Mouse (Mus musculus) heart, adult 2 months (tissue): ENCODE data around the gene Trnp1. TPM values are rescaled to one million over a fixed set of nuclear protein-coding genes. Genes with fewer than 3 reads are reported as not detected.
A peak's percentile ranks its signal among the peaks of the same experiment; 100 is the strongest.

Source experiments
- DNase-seq, 2 experiments: peaks; one replicate each; pipeline ENCODE4 v3.0.0; 2021
- H3K27ac ChIP-seq: fragments of 200-600 bp; 2 replicates; pipeline ENCODE4 v1.8.1; 2022
- H3K27me3 ChIP-seq: fragments of 200-500 bp; 2 replicates; pipeline ENCODE4 v1.6.1; 2012; ENCODE audit warnings: mild to moderate bottlenecking, low read length, inconsistent platforms, mixed read lengths; ENCODE audit not compliant: control insufficient read depth, insufficient read depth
- H3K36me3 ChIP-seq: fragments of 200-500 bp; 2 replicates; pipeline ENCODE4 v1.6.1; 2012; ENCODE audit warnings: low read length, inconsistent platforms; ENCODE audit not compliant: control insufficient read depth, insufficient read depth
- H3K4me1 ChIP-seq: fragments of 200-500 bp; 2 replicates; pipeline ENCODE4 v1.6.1; 2011; ENCODE audit warnings: low read length; ENCODE audit not compliant: control insufficient read depth, insufficient read depth
- H3K4me3 ChIP-seq: fragments of 200-600 bp; 2 replicates; pipeline ENCODE4 v1.8.1; 2022
- H3K79me2 ChIP-seq: fragments of 200-500 bp; replicated peaks from 2 replicates; pipeline ENCODE4 v1.6.1; 2012; ENCODE audit warnings: mild to moderate bottlenecking, inconsistent platforms, low read length, moderate library complexity, mixed read lengths; ENCODE audit not compliant: control insufficient read depth, insufficient read depth
- H3K9ac ChIP-seq: fragments of 200-500 bp; 2 replicates; pipeline ENCODE4 v1.6.1; 2012; ENCODE audit warnings: low read depth, mild to moderate bottlenecking, control low read depth, inconsistent platforms, low read length, mixed read lengths
- CTCF ChIP-seq: fragments of 200-600 bp; IDR thresholded peaks from 2 replicates; pipeline ENCODE4 v1.8.1; 2022; ENCODE audit warnings: antibody characterized with exemption, mild to moderate bottlenecking, moderate library complexity
- EP300 ChIP-seq: fragments of 200-500 bp; IDR thresholded peaks from 2 replicates; pipeline ENCODE4 v1.6.1; 2011; ENCODE audit warnings: low read depth, low read length, control low read depth; ENCODE audit not compliant: insufficient read depth
- POLR2A ChIP-seq: fragments of 200-500 bp; IDR thresholded peaks from 2 replicates; pipeline ENCODE4 v1.6.1; 2011; ENCODE audit warnings: mild to moderate bottlenecking, low read depth, low read length, control low read depth; ENCODE audit not compliant: insufficient read depth
- WGBS: fragments of 180-500 bp; shearing (Covaris S2); methylation state at CpG from one replicate; pipeline ENCODE4 v1.1.7; 2018; 5-methylcytosine and 5-hydroxymethylcytosine counted together
- intact Hi-C: fragments of 180-260 bp; cut with DNase I; formaldehyde crosslinking; loops from one replicate; pipeline ENCODE4 v1.15.1; 2025
- polyA plus RNA-seq: library from polyadenylated mRNA; depleted of rRNA; stranded (reverse); fragments of >200 nt; gene quantifications from 2 replicates; pipeline ENCODE4 v1.2.3, GENCODE M21; 2012
- total RNA-seq, 2 experiments: library from RNA; stranded (reverse); gene quantifications; 2 replicates each; pipeline ENCODE4 v1.2.3; 2021

The Trnp1 gene
- total and polyA plus RNA-seq, 3 experiments = 2.0 to 2.4 (median 2.1) TPM

DNA sequence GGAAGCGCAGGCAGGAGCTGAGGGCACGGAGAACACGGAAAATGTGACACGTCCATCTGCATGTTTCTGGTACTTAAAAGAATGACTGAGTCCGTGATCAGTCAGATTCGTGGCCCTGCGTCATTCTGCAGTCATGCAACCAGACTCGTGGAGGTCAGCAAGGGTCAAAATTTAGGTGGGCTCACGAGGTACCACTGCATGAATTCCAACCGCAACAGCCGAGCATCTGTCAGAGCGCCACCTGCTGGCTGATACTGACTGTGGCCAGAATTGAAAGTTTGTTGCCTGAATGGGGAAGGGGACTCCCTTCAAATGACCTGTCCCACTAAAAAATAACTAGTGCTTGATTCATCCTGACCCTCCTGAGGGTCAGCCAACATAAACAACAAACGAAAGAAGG lies 48.6 kb downstream of the Trnp1 start:
- peak; percentile 39 to 73 for DNase-seq
- 14% methylated on average over 13 of the region's 13 CpGs for WGBS
- intact Hi-C loops = loop anchor here (2.0 kb wide), 1 partner anchor 139 kb away; no protein-coding TSS in a partner anchor

GRCm38 (mm10) chr4:133448708-133449388 lies 49.5 kb downstream of the Trnp1 start:
- H3K27me3 ChIP-seq = no peaks in the 10 kb centered on the region
- H3K36me3 ChIP-seq = no peaks in the 10 kb centered on the region
- WGBS = 77% methylated on average over 8 of the region's 8 CpGs
- intact Hi-C loops = loop anchor here (2.0 kb wide), 1 partner anchor 138 kb away; no protein-coding TSS in a partner anchor
- no peak overlapping the region for H3K4me3 ChIP-seq
- H3K79me2 ChIP-seq = no peaks in the 10 kb centered on the region
- H3K27ac ChIP-seq = no peak overlapping the region
- peaks cover 2% of the 10 kb centered on the region for H3K4me1 ChIP-seq
- H3K9ac ChIP-seq = no peak overlapping the region
- TF ChIP-seq POLR2A (no peak), CTCF (no peak), EP300 (no peak)
- DNase-seq = no peak

More for the DNA sequence above, 48.6 kb downstream of the Trnp1 start:
- Histone ChIP-seq H3K79me2 (no peaks in the 10 kb centered on the region), H3K36me3 (no peaks in the 10 kb centered on the region), H3K9ac (no peak overlapping the region), H3K27ac (no peak overlapping the region), H3K4me1 (peaks cover 2% of the 10 kb centered on the region), H3K4me3 (no peak overlapping the region), H3K27me3 (no peaks in the 10 kb centered on the region)
- TF ChIP-seq CTCF (no peak; the same call in none of the 2 replicates), POLR2A (no peak), EP300 (no peak)

- 87% methylated on average over 11 of the region's 11 CpGs for WGBS
- H3K4me1 ChIP-seq = peaks cover 2% of the 10 kb centered on the region
Measured at GRCm38 (mm10) chr4:133447967-133448366, 50.4 kb downstream of the Trnp1 start.

GRCm38 (mm10) chr4:133447366-133447765 lies 51.0 kb downstream of the Trnp1 start:
- H3K9ac ChIP-seq = no peak overlapping the region
- intact Hi-C loops = no loop called here
- WGBS = 68% methylated on average over 5 of the region's 5 CpGs
- H3K4me1 ChIP-seq = peaks cover 2% of the 10 kb centered on the region
- TF ChIP-seq CTCF (no peak), POLR2A (no peak), EP300 (no peak)
- no peak overlapping the region for H3K4me3 ChIP-seq
- no peaks in the 10 kb centered on the region for H3K36me3 ChIP-seq
- H3K27me3 ChIP-seq = no peaks in the 10 kb centered on the region
- no peak for DNase-seq
- H3K27ac ChIP-seq = no peak overlapping the region
- H3K79me2 ChIP-seq = no peaks in the 10 kb centered on the region

More at GRCm38 (mm10) chr4:133447967-133448366, 50.4 kb downstream of the Trnp1 start:
- H3K36me3 ChIP-seq = no peaks in the 10 kb centered on the region
- H3K9ac ChIP-seq = no peak overlapping the region
- TF ChIP-seq POLR2A = no peak
- no peak for TF ChIP-seq CTCF
- TF ChIP-seq EP300 = no peak
- no peaks in the 10 kb centered on the region for H3K27me3 ChIP-seq
- no peaks in the 10 kb centered on the region for H3K79me2 ChIP-seq
- no peak overlapping the region for H3K4me3 ChIP-seq
- no peak overlapping the region for H3K27ac ChIP-seq
- no peak for DNase-seq
- intact Hi-C loops = loop anchor here (2.0 kb wide), 1 partner anchor 137 kb away; no protein-coding TSS in a partner anchor

GRCm38 (mm10) chr4:133445727-133446126 lies 52.6 kb downstream of the Trnp1 start:
- no peak for DNase-seq
- intact Hi-C loops = no loop called here
- Histone ChIP-seq H3K9ac (no peak overlapping the region), H3K27me3 (no peaks in the 10 kb centered on the region), H3K4me3 (no peak overlapping the region), H3K36me3 (no peaks in the 10 kb centered on the region), H3K27ac (no peak overlapping the region), H3K4me1 (peaks cover 3% of the 10 kb centered on the region), H3K79me2 (no peaks in the 10 kb centered on the region)
- TF ChIP-seq CTCF = no peak
- no peak for TF ChIP-seq EP300
- no peak for TF ChIP-seq POLR2A
- WGBS = 91% methylated on average over 5 of the region's 5 CpGs

GRCm38 (mm10) chr4:133443085-133443484 lies 55.3 kb downstream of the Trnp1 start:
- TF ChIP-seq POLR2A (no peak), CTCF (no peak), EP300 (no peak)
- 67% methylated on average over 5 of the region's 5 CpGs for WGBS
- intact Hi-C loops = no loop called here
- Histone ChIP-seq H3K79me2 (no peaks in the 10 kb centered on the region), H3K4me1 (peaks cover 6% of the 10 kb centered on the region), H3K36me3 (no peaks in the 10 kb centered on the region), H3K27me3 (no peaks in the 10 kb centered on the region), H3K4me3 (no peak overlapping the region), H3K9ac (no peak overlapping the region), H3K27ac (no peak overlapping the region)
- no peak for DNase-seq
